Mouse (Mus musculus): ENCODE data around the gene Bicra.

GRCm38 (mm10) chr7:16001691-16002090, 46.0 kb downstream of the Bicra start:
- no peak for TF ChIP-seq CTCF (IDR thresholded peaks at IDR 0.05; ENCODE audit: control insufficient read depth, insufficient read depth, insufficient replicate concordance, low read depth, low read length)
- no peak for TF ChIP-seq POLR2A (IDR thresholded peaks at IDR 0.05; ENCODE audit: control insufficient read depth, low read depth, low read length)
